Mouse (Mus musculus) spleen, embryonic (tissue): ENCODE measurements around the gene Galnt2.

Experiments
- CTCF ChIA-PET: fragments of 350-600 bp; sonication (Branson Sonifier 250); formaldehyde crosslinking; loops from one replicate; lab custom pipeline; 2022; lab: Charles Lee

Gene Galnt2

DNA sequence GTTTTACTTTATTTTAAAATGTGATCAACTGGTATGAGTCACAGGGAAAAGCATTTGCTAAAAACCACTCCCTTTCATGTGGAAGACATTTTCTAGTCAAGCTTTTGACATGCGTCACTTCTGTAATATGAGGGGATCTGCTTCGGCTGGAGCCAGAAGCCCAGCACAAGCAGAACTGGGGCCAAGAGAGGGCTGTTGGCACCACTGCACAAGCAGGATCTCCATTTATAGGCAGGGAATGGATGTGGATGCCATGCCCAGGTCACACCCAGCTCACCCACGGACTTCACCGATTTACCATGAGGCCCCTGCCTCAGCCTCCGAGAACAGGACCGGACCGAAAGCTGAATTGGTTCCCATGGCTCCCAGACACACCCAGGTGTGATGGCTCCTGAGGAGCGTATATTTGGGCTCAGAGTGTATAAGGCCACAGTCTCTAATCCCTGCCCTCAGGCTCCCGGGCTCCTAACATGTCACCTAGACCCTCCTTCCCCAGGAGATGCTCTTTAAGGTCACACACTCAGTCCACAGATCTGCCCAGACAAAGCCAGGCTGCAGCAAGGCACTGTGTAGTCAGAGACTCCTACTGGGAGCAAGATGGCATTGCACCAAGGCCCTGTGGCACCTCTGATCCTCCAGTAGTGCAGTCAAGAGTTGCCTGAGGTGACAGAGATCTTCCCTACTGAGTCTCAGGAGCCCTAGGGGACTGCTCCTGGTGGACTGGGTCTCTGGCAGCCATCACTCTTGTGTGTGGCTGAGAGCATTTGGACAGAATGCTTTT, 59.9 kb downstream of the Galnt2 start:
- CTCF ChIA-PET: no interaction called here

DNA sequence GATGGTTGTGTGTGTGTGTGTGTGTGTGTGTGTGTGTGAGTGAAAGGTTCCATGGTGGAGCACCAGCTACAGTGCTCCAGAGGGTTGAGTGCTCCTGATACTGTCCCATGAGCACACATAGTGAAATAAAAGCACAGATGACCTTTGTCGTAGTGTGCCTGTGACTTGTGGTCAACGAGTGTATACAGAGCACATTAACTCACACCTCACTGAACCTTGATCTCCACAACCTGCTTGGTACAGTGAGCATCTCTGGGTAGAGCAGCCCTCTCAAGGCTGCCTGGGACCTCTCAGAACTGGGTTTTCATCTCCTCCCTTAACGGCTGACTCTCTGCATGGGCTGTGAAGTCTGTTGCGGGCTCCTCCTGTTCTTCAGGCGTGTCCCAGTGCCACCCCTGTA, 60.5 kb downstream of the Galnt2 start:
- CTCF ChIA-PET: interaction anchor here (0.6 kb wide), 1 partner anchor 310 kb away, joined by 3 read pairs; no protein-coding TSS in a partner anchor

DNA sequence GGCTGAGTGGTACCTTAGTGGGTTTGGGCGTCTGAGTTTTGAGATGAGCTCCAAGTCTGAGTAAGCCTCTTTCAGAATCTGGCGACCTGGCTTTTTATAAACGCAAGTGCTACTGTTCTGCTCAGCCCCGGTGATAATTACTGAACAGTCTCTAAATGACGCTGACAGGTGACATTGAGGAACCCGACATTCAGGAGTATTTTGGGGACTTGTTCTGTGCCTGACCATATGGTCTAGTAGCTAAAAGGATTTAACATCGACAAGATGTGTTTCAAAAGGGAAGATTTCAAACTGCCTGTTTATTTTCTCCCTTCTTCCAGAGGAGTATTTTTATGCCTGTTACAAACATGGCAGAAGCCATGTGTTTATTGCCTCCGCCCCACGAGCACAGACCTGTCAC, 61.8 kb downstream of the Galnt2 start:
- CTCF ChIA-PET: no interaction called here

DNA sequence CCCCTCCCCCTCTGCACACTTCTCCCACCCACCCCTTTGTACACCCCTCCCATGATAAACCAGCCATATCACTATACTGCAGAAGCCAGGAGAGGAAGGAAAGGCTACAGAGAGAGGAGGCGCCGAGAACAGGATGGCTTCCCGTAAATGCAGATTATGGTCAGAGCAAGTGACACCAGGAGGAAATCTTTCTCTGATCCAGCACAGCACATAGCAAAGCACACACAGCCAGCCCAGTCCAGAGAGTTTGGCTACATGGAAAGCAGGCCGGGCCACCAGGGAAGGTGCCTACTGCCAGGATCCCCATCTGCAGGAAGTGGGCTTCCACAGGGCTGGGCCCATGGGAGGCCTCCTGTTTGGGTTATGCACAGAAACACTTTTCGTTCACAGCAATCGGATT, 63.2 kb downstream of the Galnt2 start:
- CTCF ChIA-PET: no interaction called here

DNA sequence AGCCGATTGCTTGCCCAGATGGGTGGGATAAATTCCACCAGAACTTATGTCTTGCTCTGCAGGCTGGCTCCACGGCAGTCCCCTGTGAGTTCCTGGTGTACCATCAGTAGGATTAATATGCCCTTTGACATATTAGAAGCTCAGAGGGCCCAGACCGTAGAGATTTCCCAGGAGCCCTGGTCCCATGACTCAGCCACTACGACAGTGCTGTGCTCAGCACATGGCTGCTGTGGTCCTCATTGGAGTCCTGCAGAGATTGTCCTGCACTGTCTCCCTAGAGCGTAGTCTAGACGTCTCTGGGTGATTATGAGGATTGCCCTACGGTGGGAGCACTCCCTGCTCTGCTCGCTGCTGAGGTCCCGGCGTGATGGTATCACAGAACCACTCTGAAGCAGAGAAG, 63.7 kb downstream of the Galnt2 start:
- CTCF ChIA-PET: no interaction called here

DNA sequence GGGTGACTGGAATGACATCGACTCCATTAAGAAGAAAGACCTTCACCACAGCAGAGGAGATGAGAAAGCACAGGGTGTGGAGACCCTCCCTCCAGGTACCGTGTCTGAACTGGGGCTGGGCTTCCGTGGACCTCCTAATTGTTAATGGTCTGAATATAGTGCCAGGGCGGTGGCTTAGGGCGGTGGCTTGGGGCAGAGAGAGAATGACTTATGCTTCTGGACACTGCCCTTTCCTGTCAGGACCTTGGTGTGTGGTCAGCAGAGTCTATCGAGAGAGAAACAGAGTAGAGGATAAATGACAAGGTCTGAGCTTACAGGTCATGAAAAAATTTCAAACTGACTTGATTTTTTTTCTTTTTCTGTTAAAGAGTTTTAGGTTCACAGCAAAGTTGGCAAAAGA, 64.2 kb downstream of the Galnt2 start:
- CTCF ChIA-PET: no interaction called here

DNA sequence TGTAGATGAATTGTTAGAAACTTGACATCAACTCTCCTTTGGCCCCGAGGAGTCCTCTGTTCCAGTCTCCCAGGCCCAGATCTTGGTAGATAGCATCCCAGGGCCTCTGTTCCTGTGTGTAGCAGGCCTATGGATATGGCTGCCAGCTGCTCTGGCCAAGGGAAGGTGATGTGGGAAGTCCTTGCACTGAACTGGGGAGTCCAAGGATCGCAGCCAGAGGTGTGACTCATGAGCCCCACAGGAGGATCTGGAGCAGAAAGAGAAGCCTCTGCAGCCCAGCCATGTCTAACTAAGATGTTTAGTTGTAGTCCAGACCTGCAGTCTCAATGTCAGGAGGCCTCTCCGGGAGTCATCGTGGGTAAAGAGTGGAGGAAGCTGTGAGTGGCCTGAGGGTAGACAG, 70.3 kb downstream of the Galnt2 start:
- CTCF ChIA-PET: no interaction called here

DNA sequence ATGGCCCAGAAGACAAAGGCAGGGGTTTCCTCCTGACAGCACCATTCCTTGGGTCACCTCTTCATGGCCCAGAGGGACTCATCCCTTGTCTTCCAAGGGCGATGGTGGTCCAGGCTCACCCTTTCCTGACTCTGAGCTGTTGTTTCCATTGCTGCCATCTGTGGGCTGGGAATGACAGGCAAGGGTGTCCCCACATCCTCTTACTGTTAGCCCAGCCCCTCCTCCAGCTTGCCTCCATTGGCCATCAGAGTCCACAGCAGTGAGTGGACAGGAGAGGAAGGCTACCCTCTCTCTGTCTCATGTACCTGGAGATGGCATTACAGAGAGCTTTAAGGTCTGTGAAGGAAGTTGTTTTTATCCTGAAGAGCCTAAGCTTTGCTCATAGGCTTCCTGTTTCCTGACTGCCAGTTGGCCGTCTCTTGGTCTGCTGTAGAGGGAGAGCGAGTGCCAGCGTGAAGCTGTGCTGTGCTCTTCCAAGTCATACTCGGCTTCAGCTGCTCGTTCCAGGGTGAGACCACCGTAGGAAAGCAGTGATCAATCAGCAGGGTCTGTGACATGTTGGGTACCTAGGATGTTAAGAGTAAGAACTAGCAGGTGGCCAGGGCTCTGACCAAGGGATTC, 70.9 kb downstream of the Galnt2 start:
- CTCF ChIA-PET: interaction anchor here (0.7 kb wide), 1 partner anchor 33 kb away, joined by 3 read pairs; no protein-coding TSS in a partner anchor

DNA sequence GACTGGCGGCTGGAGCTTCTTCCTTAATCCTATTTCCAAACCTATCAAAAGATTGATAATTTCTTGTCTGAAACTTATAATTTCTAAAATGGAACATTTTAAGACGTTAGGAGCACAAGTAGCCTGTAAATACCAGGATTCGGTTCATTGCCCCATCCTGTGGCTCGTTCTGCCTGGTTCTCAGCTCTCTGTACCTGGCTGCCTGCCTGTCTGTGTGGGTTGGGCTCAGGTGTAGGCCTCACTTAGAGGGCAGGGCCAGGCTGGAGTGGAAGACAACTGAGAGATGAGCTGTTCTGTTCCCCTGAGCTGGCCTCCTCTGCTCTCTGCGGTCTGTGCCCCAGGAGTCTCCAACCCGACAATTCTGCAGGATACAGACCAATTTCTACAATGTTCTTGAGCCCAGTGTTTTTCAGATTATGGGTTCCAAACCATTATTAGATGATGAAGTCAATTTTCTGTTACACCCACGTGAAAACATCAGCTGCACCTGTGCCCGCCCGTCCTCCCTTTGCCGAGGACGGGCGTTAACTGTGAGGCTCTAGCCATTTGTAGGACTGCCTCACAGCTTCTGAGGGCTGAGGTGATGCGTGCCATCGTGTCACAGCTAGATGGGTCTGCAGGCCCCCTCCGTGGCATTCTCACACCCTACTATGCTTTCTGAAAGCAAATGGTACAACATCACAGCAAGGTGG, 72.2 kb downstream of the Galnt2 start:
- CTCF ChIA-PET: no interaction called here

DNA sequence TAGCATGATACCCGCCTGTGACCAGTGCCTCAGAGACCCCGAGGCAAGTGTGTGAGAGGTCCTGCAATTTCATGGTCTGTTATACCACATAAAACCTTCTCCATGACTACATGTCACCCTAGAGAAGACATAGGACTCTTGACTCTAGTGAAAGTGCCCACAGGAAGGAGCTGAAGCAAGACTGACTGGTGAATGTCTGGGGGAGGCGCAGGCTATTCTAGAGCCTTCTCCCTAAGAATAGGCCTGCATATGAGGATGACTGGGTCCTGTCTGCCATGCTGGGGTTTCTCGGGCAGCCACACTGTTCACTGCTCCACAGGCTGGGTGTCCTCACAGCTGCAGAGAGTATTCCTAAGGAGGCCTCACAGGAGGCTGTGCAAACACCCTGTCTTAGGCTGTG, 73.0 kb downstream of the Galnt2 start:
- CTCF ChIA-PET: no interaction called here

DNA sequence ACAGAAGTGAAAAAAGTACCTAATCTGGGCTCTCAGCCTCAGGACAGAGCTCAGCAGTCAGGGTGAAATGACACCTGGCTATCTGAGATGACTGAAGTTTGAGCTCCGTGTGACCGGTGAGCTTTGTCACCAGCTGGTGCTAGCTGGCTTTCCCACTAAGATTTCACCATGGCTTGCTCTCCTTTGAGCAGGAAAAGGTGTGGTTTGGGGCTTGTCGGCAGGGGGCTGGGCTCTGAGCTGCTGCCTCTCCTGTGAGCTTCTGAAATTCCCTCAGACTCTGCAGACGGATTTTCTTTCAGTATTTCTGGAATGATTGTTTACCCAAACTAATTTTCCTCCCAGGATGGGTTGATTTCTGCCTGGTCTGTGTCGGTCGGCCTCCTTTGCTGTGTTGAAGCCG, 75.4 kb downstream of the Galnt2 start:
- CTCF ChIA-PET: no interaction called here

DNA sequence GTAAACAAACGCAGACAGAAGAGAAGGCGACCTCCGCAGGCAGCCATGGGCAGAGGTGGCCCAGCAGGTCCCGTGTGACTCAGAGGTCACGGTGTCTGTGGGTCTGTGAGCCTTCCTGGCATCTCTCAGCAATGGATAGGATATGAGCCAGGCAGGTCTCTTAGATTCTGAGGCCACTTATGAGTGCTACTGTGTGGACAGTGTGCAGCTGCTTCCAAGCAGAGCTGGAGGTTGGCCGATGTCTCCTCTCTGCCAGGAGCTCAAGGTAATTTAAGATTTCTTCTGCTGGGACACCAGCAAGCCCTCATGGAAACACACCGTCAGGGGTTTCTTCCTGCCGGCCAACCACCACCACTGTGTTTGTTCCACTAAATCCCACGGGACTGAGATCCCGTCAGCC, 76.5 kb downstream of the Galnt2 start:
- CTCF ChIA-PET: no interaction called here

DNA sequence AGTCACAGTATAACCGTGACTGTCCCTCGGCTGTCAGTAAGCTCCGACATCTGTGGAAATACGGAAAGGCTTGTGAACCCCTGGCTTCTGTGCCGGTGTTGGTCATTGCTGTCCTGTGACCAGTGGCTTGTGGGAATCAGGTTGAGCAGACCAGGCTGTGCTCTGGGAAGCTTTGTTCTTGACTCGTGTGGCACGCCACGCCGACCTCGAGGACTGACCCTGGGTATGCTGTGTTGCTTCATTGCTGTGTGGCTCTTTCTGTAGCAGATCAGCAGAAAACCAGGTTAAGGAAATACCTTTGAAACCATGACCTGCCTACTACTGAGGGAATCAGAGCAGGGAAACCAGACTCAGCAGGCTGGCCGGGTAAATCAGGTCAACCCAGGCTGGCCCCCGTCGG, 79.3 kb downstream of the Galnt2 start:
- CTCF ChIA-PET: no interaction called here

DNA sequence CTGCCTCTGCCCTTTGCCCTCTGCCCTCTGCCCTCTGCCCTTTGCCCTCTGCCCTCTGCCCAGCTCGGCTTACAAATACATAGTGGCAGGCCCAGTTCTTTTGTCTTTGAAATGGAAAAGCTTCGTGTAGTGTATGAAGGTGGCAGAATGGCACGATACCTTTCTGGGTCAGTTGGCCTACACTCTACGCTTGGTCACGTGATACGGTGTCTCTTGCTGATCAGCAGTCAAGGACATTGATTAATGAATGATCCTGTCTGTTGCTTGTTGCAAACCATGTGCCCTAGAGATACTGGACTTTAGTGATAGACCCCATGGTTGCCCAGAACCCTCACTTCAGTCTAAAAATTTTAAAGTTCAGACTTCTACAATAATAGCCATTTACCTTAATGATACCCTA, 79.9 kb downstream of the Galnt2 start:
- CTCF ChIA-PET: no interaction called here

DNA sequence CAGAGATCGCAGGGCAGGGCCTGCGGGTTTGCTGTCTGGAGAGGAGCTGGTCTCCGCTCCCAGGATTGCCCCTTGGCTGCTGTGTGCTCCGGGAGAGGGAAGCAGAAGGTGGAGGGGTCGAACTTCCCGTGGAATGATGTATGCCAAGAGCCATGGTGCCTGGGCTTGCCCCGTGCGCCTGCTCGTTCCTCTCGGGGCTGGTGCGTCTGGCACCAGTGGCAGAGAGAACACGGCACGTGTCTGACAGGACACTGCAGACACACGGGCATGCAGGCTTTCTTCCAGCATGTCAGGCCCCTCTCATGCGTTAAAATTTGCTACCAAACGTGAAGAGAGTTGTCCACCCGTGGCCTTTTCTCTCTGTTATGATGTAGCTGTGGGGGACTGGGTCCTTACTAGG, 80.5 kb downstream of the Galnt2 start:
- CTCF ChIA-PET: no interaction called here

DNA sequence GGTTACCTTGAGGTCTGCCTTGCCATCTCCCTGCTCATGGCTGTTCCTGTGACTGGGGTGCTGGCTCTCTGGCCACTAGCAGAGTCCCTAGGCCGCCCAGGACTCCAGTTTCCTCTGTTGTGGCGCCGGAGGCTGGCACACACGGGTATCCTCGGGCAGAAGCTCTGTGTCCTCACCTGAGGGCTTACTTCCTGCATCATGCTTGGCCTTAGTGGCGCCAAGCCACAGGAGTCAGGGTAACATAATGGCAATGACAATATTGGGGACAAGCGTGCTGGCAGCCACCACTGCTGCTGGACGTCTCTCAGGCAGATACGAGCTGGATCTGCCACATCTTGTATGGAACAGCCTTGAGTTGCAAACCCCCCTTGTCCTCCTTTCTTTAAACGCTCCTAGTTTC, 81.0 kb downstream of the Galnt2 start:
- CTCF ChIA-PET: no interaction called here

DNA sequence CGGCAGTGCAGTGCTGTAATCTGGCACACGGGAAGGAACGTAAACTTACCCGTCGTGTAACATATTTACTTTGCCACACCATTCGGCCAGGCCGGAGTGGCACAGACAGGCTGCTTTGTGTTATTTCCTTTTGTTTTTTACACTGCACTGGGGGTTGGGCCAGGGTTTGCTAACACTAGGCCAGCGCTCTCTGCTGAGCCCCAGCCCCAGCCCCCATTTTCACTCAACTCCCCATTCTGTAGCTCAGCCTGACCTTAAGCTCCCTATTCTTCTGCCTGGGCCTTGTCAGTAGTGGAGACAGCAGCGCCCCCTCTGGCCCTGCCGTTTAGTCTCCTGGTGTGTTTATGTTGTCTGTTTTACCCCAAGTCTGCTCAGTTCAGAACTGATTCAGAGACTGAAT, 83.6 kb downstream of the Galnt2 start:
- CTCF ChIA-PET: no interaction called here

DNA sequence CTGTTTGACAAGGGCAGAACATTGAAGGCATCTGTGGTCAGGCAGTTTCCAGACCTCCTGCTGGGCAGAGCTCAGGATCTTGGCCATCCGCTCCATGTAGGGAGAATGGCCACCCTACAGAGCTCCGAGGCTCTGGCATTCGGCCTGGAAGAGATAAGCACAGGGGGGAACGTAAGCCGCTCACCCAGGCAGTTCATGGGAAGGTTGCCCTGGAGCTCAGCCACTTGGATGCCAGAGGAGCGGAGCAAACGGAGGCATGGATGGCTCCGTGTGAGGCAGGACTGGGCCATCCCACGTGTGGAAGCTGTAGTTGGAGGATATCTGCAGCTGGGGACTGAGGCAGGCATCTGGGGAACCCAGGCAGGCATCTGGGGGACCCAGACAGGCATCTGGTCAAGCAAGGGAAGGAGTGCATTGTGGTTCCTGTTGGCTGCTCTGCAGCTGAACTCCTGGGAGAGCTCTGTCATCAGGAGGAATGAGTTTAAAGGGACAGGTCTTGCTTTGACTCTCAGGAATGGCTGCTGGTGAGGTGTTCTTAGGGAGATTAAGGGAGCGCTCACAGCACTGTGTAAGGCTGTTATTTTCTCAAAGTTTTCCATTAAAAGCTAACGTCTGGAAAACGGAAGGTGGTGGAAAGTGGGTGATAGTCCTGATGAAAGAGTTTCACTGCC, 85.4 kb downstream of the Galnt2 start:
- CTCF ChIA-PET: no interaction called here

DNA sequence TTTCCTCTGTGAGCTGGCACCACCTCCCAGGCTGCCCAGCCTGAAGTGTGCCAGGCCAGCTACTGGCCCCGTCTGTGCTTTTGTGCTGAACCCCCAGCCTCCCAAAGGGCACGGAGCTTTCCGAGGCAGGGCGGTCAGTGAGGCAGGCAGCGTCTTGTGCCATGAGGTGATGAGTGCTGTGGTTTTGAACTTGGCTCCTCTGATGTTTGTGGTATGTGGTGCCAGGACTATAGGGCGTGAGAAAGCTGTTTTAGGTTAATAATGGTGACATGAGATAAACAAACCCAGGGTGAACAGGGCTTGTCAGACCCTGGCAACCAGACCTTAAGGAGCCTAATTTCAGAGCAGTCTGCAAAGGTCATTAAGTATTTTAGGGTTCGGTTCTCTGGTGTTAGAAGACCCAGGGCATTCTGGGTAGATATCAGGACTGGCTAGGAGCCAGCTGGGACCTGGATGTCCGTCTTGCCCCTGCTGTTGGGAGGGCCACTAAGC, 86.0 kb downstream of the Galnt2 start:
- CTCF ChIA-PET: interaction anchor here (0.7 kb wide), 1 partner anchor 1351 kb away, joined by 4 read pairs; no protein-coding TSS in a partner anchor

DNA sequence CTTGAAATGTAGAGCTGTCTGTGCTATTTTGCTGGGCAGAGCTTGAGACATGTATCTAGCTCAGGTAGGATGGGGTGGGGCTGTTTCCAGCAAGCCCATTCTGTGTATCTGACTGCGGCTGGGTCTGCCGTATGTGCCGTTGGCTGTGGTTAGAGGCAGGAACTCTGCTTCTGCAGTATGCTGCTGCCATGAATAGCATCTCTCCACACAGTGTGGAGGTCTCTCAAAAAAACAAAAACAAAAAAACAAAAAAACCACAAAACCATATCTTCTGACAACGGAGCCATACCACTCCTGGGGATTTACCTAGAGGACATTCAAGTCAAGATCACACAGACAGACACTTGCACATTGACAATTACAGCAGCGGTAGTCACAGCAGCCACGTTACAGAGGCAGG, 86.6 kb downstream of the Galnt2 start:
- CTCF ChIA-PET: interaction anchor here (0.6 to 0.7 kb wide), 2 partner anchors 43 to 1351 kb away, joined by 4 read pairs; no protein-coding TSS in a partner anchor

DNA sequence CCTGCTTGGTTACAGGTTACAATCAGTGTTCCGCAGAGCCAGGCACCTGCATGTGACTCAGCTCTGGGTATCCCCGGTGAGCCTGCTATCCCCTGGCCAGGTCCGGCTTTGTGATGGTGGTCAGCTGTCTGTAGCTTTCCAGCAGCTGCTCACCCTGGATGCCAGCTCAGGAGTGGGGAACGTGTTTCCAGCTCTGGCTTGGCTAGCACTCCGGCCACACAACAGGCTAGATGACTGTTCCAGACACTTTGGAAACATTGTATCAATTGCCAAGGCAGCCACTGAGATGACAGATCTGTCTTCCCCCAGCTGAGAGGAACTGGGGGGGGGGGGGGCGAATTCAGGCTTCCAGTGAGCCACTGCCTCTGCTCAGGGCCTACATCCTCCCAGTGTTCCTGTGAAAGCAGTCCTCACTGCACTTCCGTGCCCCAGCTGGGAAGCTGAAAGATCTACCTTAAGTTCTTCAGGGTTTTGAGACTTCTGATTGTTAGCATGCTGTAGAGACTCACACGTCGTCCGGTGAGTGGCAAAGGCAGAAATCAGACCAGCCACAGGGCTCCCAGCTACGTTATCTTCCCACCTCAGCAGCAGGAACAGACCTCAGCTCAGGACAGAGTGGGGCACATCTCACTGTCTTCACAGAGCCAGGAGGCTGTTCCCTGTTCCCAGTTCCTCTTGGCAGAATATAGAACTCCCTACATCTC, 87.6 kb downstream of the Galnt2 start:
- CTCF ChIA-PET: interaction anchor here (0.5 to 0.6 kb wide), 2 partner anchors 44 to 297 kb away, joined by 3 to 4 read pairs; no protein-coding TSS in a partner anchor
